Mouse (Mus musculus) liver, embryonic 14.5 days (tissue): ENCODE data around the gene Usp19.

Source experiments
- CTCF ChIP-seq: IDR thresholded peaks from 2 replicates; pipeline ENCODE4 v1.5.1; 2016; ENCODE audit warnings: antibody characterized with exemption, low read depth, control low read depth
- EP300 ChIP-seq: IDR thresholded peaks from 2 replicates; pipeline ENCODE4 v1.6.1; 2016; ENCODE audit warnings: antibody characterized with exemption, low read depth

GRCm38 (mm10) chr9:108463713-108464112, 26.7 kb upstream of the Usp19 start:
- TF ChIP-seq EP300 (no peak), CTCF (no peak)
